Mouse (Mus musculus) liver, postnatal 0 days (tissue): ENCODE measurements around the gene Mocs3. TPM values are rescaled to one million over a fixed set of nuclear protein-coding genes. Genes with fewer than 3 reads are reported as not detected.
A peak's percentile ranks its signal among the peaks of the same experiment; 100 is the strongest.

Experiments
- ATAC-seq: fragments of 200-750 bp; cut with Nextera tagmentation; 2 replicates; pipeline ENCODE4 v1.8.0; 2017; ENCODE audit warnings: mild to moderate bottlenecking, moderate library complexity
- DNase-seq: peaks from one replicate; pipeline ENCODE4 v3.0.0-alpha.2; 2016
- H3K27ac ChIP-seq: fragments of 300-500 bp; sonication (generic); 2 replicates; pipeline ENCODE4 v1.5.1; 2014; ENCODE audit warnings: antibody characterized with exemption, moderate library complexity, mild to moderate bottlenecking, low read depth
- H3K27me3 ChIP-seq: fragments of 300-500 bp; sonication (generic); 2 replicates; pipeline ENCODE4 v1.6.1; 2014; ENCODE audit warnings: low read length, control low read depth, mixed read lengths; ENCODE audit not compliant: insufficient read depth
- H3K36me3 ChIP-seq: fragments of 300-500 bp; sonication (generic); replicated peaks from 2 replicates; pipeline ENCODE4 v1.6.1; 2014; ENCODE audit warnings: mild to moderate bottlenecking, control low read depth, low read length, moderate library complexity, mixed read lengths; ENCODE audit not compliant: insufficient read depth
- H3K4me1 ChIP-seq: fragments of 300-500 bp; sonication (generic); 2 replicates; pipeline ENCODE4 v1.6.1; 2014; ENCODE audit warnings: antibody characterized with exemption, mild to moderate bottlenecking, control low read depth; ENCODE audit not compliant: insufficient read depth
- H3K4me2 ChIP-seq: fragments of 300-500 bp; sonication (generic); 2 replicates; pipeline ENCODE4 v1.6.1; 2014; ENCODE audit warnings: low read depth, mild to moderate bottlenecking, low read length, moderate library complexity, mixed read lengths
- H3K4me3 ChIP-seq: fragments of 300-500 bp; sonication (generic); 2 replicates; pipeline ENCODE4 v1.5.1; 2014; ENCODE audit warnings: low read depth, low read length
- H3K9ac ChIP-seq: fragments of 300-500 bp; sonication (generic); replicated peaks from 2 replicates; pipeline ENCODE4 v1.6.1; 2014; ENCODE audit warnings: mild to moderate bottlenecking, moderate library complexity
- H3K9me3 ChIP-seq: fragments of 300-500 bp; sonication (generic); 2 replicates; pipeline ENCODE4 v1.6.1; 2016; ENCODE audit warnings: mild to moderate bottlenecking, control low read depth, low read length, mixed read lengths
- CTCF ChIP-seq: sonication (generic); IDR thresholded peaks from 2 replicates; pipeline ENCODE4 v1.5.1; 2016; ENCODE audit warnings: antibody characterized with exemption, low read depth
- EP300 ChIP-seq: IDR thresholded peaks from 2 replicates; pipeline ENCODE4 v1.6.1; 2016; ENCODE audit warnings: antibody characterized with exemption, low read depth, mild to moderate bottlenecking
- whole genome bisulfite sequencing: fragments of 180-500 bp; shearing (Covaris S2); extraction: QIAGEN DNeasy Blood & Tissue Kit; methylation state at CpG from one replicate; pipeline ENCODE4 v1.1.7; 2014; ENCODE audit not compliant: insufficient replicate concordance; 5-methylcytosine and 5-hydroxymethylcytosine counted together
- polyA plus RNA-seq: library from polyadenylated mRNA; unstranded; fragments of >200 nt; fragmentation: Nextera tagmentation; extraction: Ambion mirVana; gene quantifications from 2 replicates; pipeline ENCODE4 v1.2.1, GENCODE M21; 2015

Gene Mocs3
- polyA plus RNA-seq, 1 experiment from 2014 or later: 3.6 TPM

- DNase-seq (no peak), ATAC-seq (no peak)
- H3K27ac ChIP-seq: no peak overlapping the region
- TF ChIP-seq CTCF (no peak), EP300 (no peak)
- H3K4me1 ChIP-seq: no peaks in the 10 kb centered on the region
- no peak overlapping the region for H3K9ac ChIP-seq
- peaks cover 9% of the 10 kb centered on the region; the same call in 1 of the 2 replicates for H3K27me3 ChIP-seq
- WGBS: 43% methylated on average over 3 of the region's 3 CpGs
- no peak overlapping the region for H3K4me2 ChIP-seq
- H3K9me3 ChIP-seq: no peaks in the 10 kb centered on the region
- H3K36me3 ChIP-seq: no peaks in the 10 kb centered on the region
- no peak overlapping the region for H3K4me3 ChIP-seq
Observed at GRCm38 (mm10) chr2:168260124-168260523, 29.7 kb downstream of the Mocs3 start.

- Histone ChIP-seq H3K9ac (no peak overlapping the region), H3K27me3 (peaks cover 9% of the 10 kb centered on the region; the same call in 1 of the 2 replicates), H3K27ac (no peak overlapping the region), H3K36me3 (no peaks in the 10 kb centered on the region), H3K4me1 (no peaks in the 10 kb centered on the region), H3K4me3 (no peak overlapping the region), H3K4me2 (no peak overlapping the region), H3K9me3 (no peaks in the 10 kb centered on the region)
- WGBS: 81% methylated on average over 10 of the region's 10 CpGs
- no peak for DNase-seq
- TF ChIP-seq EP300: no peak
- no peak for TF ChIP-seq CTCF
- ATAC-seq: no peak
Observed at GRCm38 (mm10) chr2:168260900-168261299, 30.5 kb downstream of the Mocs3 start.

GRCm38 (mm10) chr2:168268033-168268432, 37.6 kb downstream of the Mocs3 start:
- 0 out of 2 replicates have a peak, but pooled peaks cover 3% of the 10 kb centered on the region for H3K27me3 ChIP-seq
- H3K9me3 ChIP-seq: 0 out of 2 replicates have a peak, but pooled peaks cover 2% of the 10 kb centered on the region
- peak; percentile 40 for DNase-seq
- no peak overlapping the region for H3K27ac ChIP-seq
- no peak overlapping the region for H3K4me2 ChIP-seq
- WGBS: 38% methylated on average over 7 of the region's 7 CpGs
- TF ChIP-seq EP300 (no peak), CTCF (peak; percentile 52)
- no peak overlapping the region for H3K4me3 ChIP-seq
- no peaks in the 10 kb centered on the region for H3K36me3 ChIP-seq
- no peak for ATAC-seq
- H3K9ac ChIP-seq: no peak overlapping the region
- H3K4me1 ChIP-seq: no peaks in the 10 kb centered on the region

GRCm38 (mm10) chr2:168273387-168273786, 43.0 kb downstream of the Mocs3 start:
- Histone ChIP-seq H3K27me3 (peaks cover 35% of the 10 kb centered on the region), H3K4me2 (peak overlapping the region; percentile 26; the same call in 1 of the 2 replicates), H3K9me3 (0 out of 2 replicates have a peak, but pooled peaks cover 2% of the 10 kb centered on the region), H3K36me3 (no peaks in the 10 kb centered on the region), H3K27ac (no peak overlapping the region), H3K4me3 (no peak overlapping the region), H3K9ac (no peak overlapping the region), H3K4me1 (no peaks in the 10 kb centered on the region)
- ATAC-seq (peak; percentile 27; the same call in 1 of the 2 replicates), DNase-seq (no peak)
- 15% methylated on average over 9 of the region's 9 CpGs for whole genome bisulfite sequencing
- TF ChIP-seq CTCF (no peak), EP300 (no peak)

GRCm38 (mm10) chr2:168274374-168274935, 44.0 kb downstream of the Mocs3 start:
- peaks cover 44% of the 10 kb centered on the region for H3K27me3 ChIP-seq
- no peak overlapping the region for H3K4me2 ChIP-seq
- ATAC-seq (no peak), DNase-seq (peak; percentile 79)
- H3K4me1 ChIP-seq: no peaks in the 10 kb centered on the region
- no peak for TF ChIP-seq EP300
- peak; percentile 85 for TF ChIP-seq CTCF
- no peaks in the 10 kb centered on the region for H3K36me3 ChIP-seq
- no peak overlapping the region for H3K27ac ChIP-seq
- no peak overlapping the region for H3K9ac ChIP-seq
- 4% methylated on average over 11 of the region's 11 CpGs for WGBS
- no peak overlapping the region for H3K4me3 ChIP-seq
- no peaks in the 10 kb centered on the region for H3K9me3 ChIP-seq

- Histone ChIP-seq H3K4me2 (peak overlapping the region; percentile 67), H3K36me3 (no peaks in the 10 kb centered on the region), H3K9me3 (no peaks in the 10 kb centered on the region), H3K4me3 (peak overlapping the region; percentile 31), H3K27ac (no peak overlapping the region), H3K4me1 (peaks cover 3% of the 10 kb centered on the region), H3K9ac (no peak overlapping the region), H3K27me3 (peaks cover 65% of the 10 kb centered on the region)
- WGBS: 2% methylated on average over 50 of the region's 82 CpGs
- ATAC-seq (peak; percentile 17; the same call in 1 of the 2 replicates), DNase-seq (peak; percentile 29)
- no peak for TF ChIP-seq EP300
- no peak for TF ChIP-seq CTCF
Observed at GRCm38 (mm10) chr2:168280729-168281581, 50.5 kb downstream of the Mocs3 start.
